Mouse (Mus musculus): ENCODE results near the gene Isca2.

Gene Isca2

GRCm38 (mm10) chr12:84771981-84772520 lies 1.0 kb upstream of the Isca2 start:
- DNase-seq (ENCODE audit: extremely low spot score, low read depth, low spot score), result no peak

- no peak for DNase-seq (ENCODE audit: extremely low spot score, low read depth, low spot score)
These were observed 425 bp downstream of the Isca2 start for GRCm38 (mm10) chr12:84773476-84773875.

- DNase-seq (ENCODE audit: extremely low spot score, low read depth, low spot score), result no peak
These were observed 1.3 kb downstream of the Isca2 start for GRCm38 (mm10) chr12:84774376-84774775.

GRCm38 (mm10) chr12:84776229-84776628 lies 3.2 kb downstream of the Isca2 start:
- no peak for DNase-seq (ENCODE audit: extremely low spot score, low read depth, low spot score)

GRCm38 (mm10) chr12:84784604-84785381 lies 11.7 kb downstream of the Isca2 start:
- peak; percentile 74 for DNase-seq (ENCODE audit: extremely low spot score, low read depth, low spot score)

GRCm38 (mm10) chr12:84786091-84786490 lies 13.0 kb downstream of the Isca2 start:
- no peak for DNase-seq (ENCODE audit: extremely low spot score, low read depth, low spot score)

GRCm38 (mm10) chr12:84790853-84791252 lies 17.8 kb downstream of the Isca2 start:
- no peak for DNase-seq (ENCODE audit: extremely low spot score, low read depth, low spot score)

GRCm38 (mm10) chr12:84792629-84793028 lies 19.6 kb downstream of the Isca2 start:
- DNase-seq (ENCODE audit: extremely low spot score, low read depth, low spot score), result no peak

GRCm38 (mm10) chr12:84794647-84795046 lies 21.6 kb downstream of the Isca2 start:
- no peak for DNase-seq (ENCODE audit: extremely low spot score, low read depth, low spot score)

- DNase-seq (ENCODE audit: extremely low spot score, low read depth, low spot score), result no peak
These were observed 26.0 kb downstream of the Isca2 start for GRCm38 (mm10) chr12:84799086-84799485.

- DNase-seq (ENCODE audit: extremely low spot score, low read depth, low spot score), result no peak
These were observed 27.4 kb downstream of the Isca2 start for GRCm38 (mm10) chr12:84800419-84800818.

- no peak for DNase-seq (ENCODE audit: extremely low spot score, low read depth, low spot score)
These were observed 28.6 kb downstream of the Isca2 start for GRCm38 (mm10) chr12:84801532-84802110.

- DNase-seq (ENCODE audit: extremely low spot score, low read depth, low spot score), result no peak
These were observed 29.6 kb downstream of the Isca2 start for GRCm38 (mm10) chr12:84802625-84803024.

- DNase-seq (ENCODE audit: extremely low spot score, low read depth, low spot score), result no peak
These were observed 32.3 kb downstream of the Isca2 start for GRCm38 (mm10) chr12:84805228-84805842.

GRCm38 (mm10) chr12:84806010-84806409 lies 33.0 kb downstream of the Isca2 start:
- DNase-seq (ENCODE audit: extremely low spot score, low read depth, low spot score), result no peak

GRCm38 (mm10) chr12:84806726-84807125 lies 33.7 kb downstream of the Isca2 start:
- no peak for DNase-seq (ENCODE audit: extremely low spot score, low read depth, low spot score)

- DNase-seq (ENCODE audit: extremely low spot score, low read depth, low spot score), result no peak
These were observed 34.3 kb downstream of the Isca2 start for GRCm38 (mm10) chr12:84807351-84807750.

- no peak for DNase-seq (ENCODE audit: extremely low spot score, low read depth, low spot score)
These were observed 36.0 kb downstream of the Isca2 start for GRCm38 (mm10) chr12:84809033-84809432.

- no peak for DNase-seq (ENCODE audit: extremely low spot score, low read depth, low spot score)
These were observed 37.8 kb downstream of the Isca2 start for GRCm38 (mm10) chr12:84810810-84811209.

- no peak for DNase-seq (ENCODE audit: extremely low spot score, low read depth, low spot score)
These were observed 38.5 kb downstream of the Isca2 start for GRCm38 (mm10) chr12:84811510-84811909.

GRCm38 (mm10) chr12:84812004-84812403 lies 39.0 kb downstream of the Isca2 start:
- no peak for DNase-seq (ENCODE audit: extremely low spot score, low read depth, low spot score)

- DNase-seq (ENCODE audit: extremely low spot score, low read depth, low spot score), result no peak
These were observed 40.7 kb downstream of the Isca2 start for GRCm38 (mm10) chr12:84813773-84814172.

Data from hindlimb bud, embryonic 11.5 days (tissue).